Mouse (Mus musculus) induced T-regulatory cell, adult 2 months (primary cell): Measurements from ENCODE around the gene Osm.
A peak's percentile ranks its signal among the peaks of the same experiment; 100 is the strongest.

Experiments
- DNase-seq: peaks from one replicate; pipeline ENCODE4 v3.0.0-alpha.2; 2012; ENCODE audit warnings: low read depth

The Osm gene

DNA sequence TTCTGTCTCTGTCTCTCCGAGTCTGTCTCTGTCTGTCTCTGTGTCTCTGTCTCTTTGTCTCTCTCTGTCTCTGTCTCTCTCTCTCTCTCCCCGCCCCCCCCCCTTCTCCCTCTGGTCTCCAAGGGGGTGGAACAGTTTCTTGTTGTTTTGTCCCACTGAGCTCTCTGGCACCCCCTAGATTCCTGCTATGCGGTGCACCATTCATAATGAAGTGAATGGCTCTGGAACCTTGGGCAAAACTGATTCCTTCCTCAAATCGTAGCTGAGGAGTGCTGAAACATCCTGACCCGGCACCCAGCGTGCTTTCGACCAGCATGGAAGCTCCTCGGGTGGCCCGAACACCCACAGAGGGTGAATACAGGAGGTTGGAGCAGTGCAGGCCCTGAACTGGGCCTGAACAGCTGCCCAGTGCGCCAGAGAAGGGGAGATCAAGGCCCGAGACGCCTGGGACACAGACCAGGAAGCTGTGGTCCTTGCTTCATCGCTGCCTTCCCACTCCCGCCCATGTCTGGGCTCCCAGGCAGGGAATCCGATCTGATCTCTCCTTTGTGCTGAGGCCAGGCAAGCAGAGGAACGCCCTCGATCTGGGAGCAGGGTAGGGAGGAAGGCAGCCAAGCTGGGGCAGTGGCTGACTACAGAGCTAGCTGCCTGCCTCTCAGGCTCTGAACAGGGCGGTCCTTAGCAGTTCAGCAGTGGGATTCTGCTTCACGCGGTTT, 34.7 kb downstream of the Osm start:
- peak; percentile 60 for DNase-seq

DNA sequence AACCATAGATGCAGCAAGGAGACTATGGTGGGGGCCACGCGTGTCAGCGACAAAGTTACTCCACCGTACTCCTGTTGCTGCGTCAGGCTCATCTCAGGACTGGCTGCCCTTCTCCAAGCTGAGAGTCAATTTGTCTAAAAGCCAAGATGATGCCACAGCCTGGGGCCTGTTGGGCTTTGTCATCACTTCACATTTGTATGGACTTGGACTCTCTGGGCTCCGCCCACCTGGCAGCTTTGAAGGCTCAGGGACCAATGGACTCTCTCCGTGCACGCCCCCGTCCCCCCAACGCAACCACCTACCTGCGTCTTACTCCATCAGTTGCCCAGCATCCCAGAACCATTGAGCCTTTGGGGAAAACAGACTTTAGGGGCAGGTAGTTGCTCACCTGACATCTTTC, 35.3 kb downstream of the Osm start:
- no peak for DNase-seq

DNA sequence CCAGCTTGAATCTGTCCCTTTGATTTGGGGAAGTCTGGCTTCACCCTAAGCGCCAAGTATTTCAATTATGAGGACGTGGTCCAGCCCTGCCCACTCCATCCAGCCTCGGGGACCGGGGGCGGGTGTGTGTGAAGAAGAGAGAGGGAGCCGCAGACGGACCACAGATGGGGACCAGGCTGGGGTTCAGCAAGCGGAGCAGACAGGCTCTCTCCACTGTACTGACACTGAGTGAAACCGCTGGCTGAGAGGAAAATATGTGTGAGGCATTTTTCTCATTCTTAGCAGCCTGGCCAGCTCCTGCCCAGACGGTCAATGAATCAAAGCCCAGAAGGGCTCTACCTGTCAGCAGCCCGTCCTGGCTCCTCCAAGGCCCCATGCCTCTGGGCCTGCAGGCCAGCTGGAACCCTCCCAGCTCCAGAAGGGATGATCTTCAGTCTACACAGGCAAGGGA, 40.2 kb downstream of the Osm start:
- no peak for DNase-seq

DNA sequence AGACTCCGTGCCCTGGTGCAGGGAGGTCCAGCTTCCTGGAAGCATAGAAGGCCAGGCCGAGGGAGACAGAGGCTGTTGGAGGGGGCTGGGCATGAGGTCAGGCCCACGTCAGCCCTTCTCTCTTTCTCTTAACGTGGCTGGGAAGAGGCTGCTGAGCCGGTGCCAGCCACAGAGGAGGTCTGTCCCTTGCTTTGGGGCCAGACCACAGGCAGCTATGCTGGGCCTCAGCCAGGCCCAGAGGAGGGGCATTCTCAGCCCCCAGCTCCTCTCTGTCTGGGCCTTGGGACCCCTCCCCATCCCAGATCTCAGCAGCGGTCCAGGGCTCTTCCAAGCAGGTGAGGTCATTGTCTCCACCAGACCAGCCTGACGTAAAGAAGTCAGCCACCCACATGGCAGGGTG, 43.7 kb downstream of the Osm start:
- DNase-seq, result no peak

DNA sequence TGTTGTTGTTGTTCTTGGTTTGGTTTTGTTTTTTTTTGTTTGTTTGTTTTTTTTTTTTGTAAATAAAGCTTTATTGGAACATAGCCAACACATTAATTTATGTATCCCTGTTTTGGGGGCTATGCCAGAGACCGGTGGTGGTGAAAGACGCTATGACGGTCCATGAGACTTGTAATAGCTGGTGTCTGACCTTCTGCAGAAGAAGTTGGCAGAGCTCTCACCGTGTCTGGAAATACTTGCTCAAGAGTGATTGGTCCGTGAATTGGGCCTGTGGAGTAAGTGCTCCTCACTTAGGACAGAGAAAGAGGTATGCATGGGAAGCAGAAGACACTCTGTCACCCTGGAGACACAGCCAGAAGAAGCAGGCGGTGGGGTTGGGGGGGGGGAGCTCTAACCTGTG, 45.6 kb downstream of the Osm start:
- DNase-seq, result no peak

DNA sequence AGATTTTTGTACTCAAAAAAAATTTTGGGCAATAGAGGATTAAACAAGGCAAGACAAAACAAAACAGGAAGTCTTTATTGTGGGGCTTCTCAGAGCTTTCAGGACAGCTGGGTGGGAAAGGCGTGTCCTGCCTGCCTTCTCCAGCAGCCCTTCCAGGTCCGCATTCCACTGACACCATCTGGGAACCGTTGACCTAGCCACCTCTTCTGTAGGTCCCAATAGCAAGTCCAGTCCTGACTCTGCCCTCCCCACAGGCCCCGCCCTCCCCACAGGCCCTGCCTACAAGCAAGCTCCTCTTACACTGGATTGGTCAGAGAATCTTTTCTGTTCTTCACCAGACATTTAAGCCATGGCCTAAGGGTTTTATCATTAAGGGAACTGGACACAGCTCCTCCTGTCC, 47.4 kb downstream of the Osm start:
- no peak for DNase-seq

DNA sequence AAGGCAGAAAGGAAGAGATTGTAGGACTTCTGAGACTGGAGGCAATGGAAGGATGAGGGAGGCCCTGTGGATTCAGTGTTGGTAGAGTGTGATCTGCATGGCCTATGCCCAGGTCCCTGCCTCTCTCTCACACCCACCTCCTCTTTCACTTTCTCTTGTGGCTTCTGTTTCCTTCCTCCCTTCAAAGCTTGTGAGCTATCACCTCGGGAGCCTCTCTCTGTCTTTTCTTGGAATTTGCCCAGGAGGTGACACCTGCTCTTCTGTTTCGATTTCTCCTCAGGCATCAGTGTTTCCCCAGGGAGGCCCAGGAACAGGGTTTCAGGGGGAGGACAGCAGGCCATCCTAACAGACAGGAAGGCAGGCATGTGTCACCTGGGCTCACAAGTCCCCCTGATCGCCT, 53.1 kb downstream of the Osm start:
- DNase-seq, result peak; percentile 84
